Mouse (Mus musculus): ENCODE measurements at regions not wholly inside any gene's neighbourhood (a gene's known extent, or its start where the extent isn't known, plus 50 kb on each side); places are given as distances from the start of the nearest gene placed in this dataset.

DNA sequence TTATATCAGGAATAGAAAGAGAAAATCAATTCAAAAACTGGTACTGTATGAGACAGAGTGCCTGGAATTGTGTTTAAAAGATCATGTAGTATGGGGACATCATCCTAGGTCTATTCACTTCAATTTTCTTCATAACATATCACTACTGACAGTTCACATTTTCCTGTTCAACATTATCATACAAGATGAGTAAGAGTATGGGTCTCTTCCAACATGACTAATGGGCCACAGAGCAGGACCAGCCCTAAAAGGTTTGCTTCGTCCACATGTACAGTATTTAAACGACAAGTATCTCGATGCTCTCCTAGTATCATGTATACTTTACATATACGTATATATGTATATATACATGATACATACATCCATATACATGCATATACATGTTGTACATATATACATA, 164.8 kb upstream of the Atp1b1 start:
- DNase-seq = no peak

DNA sequence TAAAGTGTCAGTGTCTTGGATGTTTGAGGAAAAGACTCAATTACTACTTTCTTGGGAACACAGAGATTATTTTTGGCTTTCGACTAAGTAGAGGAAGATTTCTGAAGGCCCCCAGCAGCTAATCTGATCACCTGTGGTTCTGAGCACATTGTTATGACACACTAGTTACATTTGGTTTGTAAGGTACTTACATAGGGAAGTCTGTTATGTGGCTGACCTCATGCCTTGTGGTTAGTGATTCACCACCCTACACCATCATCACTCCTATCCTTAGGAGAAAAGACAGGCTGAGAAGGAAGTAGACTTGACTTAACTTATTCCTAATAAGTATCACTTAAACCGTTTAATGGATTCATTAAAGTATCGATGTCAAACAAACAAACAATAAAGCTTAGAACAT, 164.3 kb upstream of the Atp1b1 start:
- DNase-seq = no peak

DNA sequence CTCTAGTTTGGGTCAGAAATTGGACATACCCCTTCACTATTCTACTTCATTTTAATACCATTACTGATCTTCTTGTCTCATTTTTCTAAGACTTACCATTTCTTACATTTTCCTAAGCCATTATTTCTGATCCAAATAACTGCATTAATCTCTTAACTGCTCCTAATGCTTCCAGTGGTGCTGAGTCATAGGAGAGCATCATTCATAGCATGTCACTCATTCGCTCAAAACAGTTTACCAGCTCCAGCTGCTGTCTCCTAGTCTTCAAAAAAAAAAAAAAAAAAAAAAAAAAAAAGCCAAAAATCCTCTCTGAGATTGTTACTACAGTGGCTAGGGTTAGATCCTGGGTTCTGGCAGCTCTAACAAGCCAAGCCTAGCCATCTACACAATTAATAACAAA, 162.0 kb upstream of the Atp1b1 start:
- DNase-seq = no peak

DNA sequence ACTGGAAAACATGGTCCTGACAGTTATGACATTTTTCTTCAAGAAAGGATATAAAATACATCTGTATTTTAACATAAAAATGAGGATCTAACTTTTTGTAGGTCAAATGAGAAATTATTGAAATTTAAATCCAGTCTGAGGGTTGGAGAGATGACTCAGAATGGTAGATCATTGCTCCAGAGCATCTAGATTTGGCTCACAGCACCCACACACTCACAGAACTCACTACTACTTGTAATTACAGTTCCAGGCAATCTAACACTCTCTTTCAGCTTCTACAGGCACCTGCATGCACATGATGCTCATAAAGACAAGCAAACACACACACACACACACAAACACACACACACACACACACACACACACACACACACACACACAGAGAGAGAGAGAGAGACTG, 159.7 kb upstream of the Atp1b1 start:
- no peak for DNase-seq

DNA sequence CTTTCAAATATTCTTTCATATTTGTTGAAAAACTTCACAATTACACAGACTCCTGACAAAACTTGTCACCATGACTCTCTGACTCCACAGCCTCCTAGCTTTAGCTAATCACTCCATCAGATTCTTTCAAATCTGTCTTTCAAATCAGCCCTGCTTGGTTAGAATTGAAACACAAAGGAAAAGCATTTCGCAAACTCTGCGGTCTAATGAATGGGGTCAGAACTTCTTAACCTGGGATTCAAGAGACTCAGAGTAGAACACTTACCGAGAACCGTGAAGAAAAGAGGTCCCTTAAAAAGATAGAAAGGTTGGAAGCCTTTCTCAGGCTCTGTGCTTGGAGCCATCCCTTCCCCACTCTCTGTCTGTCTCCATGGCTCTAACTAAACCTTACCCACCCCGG, 148.9 kb upstream of the Atp1b1 start:
- no peak for DNase-seq

DNA sequence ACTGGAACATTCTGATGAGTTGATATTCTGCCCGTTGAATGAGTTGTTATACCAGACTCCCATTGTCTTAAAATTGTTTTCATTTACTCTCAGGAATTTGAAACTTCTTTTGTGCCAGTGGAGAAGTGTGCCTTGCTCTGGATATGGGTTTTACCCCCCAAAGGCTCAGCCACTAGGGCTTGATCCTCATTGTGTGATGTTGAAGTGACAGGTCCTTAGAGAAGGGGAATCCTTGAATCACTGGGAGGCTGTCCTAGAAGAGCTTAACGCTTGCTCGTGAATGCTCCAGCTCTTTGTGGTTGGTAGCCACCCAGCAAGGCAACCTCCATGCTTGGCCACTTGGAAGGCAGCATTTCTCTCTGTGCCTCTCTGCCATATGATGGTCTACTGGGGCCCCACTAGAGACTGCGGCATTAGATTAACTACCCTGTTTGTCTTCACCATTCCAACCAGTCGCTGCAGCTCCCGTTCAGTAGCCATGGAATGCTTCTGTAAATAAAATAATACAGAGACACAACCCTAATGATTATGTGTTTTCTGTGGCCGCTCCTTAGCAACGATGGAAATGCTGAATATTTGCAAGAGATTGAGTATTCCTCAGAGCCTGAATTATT, 148.1 kb upstream of the Atp1b1 start:
- no peak for DNase-seq

DNA sequence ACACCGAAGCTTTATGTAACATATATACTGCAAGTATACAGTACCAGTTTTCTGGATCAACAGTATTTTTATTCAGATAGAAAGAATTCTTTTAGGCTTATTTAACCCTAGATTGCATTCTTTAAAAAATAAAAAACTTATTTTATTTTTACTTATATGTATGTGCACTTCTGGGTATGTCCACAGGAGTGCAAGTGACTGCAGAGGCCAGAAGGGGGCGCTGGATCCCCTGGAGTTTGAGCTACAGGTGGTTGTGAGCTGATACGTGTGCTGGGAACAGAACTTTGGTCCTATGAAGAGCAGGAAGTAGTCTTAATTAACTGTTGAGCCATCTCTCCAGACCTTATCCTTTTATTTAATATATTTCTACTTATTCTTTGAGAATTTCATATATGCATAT, 145.3 kb upstream of the Atp1b1 start:
- DNase-seq = no peak

DNA sequence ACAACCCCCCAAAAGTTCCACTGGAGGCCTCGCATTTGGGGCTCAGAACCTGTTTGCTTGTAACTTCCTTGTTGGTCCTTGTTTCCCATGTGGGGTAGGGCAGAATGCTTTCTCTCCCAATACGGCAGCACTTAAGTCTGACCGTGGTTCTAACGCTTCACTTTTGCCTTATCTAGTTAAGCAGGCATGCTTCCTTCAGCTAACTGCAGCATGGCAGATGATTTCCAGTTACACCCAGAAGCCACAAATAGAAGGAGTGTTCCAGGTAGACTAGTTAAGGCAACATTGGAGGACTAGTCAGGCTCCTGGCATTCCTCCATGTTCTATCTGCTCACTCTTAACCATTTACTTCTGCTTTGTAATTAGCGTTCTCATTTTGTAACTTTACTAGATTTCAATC, 144.4 kb upstream of the Atp1b1 start:
- DNase-seq = no peak

DNA sequence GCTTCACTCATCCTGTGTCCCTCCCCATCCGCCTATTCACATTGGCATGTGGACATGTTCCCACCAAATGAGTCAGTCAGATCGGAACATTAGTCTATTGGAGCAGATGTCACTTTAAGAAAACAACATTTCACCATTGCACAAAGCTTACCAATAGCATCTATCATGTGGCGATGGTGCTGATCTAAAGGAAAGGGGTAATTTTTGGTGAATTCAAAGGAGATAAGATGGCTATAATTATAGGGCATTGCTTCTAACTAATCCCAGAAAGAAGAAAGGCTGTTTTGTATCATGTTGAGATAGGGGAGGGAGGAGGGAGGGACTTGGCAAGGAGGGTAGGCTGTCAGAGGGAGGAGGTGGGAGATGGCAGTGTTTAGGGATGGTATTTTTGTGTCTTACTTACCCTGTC, 132.1 kb upstream of the Atp1b1 start:
- DNase-seq = no peak

DNA sequence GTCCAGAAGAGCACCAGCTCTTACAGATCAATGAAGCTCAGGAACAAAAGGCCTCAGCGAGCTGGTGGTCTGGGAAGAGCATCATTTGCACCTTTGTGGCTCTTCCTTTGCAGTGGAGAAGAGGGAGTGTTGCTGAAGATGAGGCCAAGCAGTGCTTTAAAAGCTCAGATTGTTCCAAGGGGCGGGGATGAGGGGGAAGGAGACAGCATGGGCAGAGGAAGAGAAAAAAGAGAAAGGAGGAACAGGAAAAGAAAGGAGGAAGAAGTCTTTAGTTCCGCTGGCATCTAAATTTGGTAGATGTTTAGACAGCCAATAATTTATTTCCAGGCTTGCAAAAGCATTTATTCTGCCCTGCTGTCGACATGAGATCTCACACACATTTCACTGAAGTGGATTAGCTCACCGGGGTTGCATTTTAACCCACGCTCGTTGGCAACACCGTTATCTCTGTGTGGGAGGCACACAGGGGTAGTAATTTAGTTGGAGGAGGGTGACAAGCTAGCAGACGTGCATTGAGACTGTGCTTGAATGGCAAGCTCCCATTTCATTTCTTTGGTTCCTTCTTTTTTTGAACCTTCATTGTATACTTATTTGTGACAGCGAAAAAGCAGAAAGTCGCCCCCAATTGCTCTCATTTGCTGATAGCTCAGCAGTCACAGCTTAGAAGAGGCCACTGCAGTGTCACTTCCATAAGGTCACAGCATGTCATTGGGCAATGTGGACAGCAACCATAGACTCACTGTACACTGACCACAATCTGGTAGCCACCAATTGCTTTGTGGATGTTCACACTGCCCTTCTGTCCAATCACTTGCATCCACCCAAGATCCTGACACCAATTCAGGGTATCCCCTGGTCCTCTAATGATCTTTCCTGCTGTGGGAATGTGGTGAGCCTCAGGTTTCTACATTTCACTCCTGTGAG, 128.2 kb upstream of the Atp1b1 start:
- no peak for DNase-seq

DNA sequence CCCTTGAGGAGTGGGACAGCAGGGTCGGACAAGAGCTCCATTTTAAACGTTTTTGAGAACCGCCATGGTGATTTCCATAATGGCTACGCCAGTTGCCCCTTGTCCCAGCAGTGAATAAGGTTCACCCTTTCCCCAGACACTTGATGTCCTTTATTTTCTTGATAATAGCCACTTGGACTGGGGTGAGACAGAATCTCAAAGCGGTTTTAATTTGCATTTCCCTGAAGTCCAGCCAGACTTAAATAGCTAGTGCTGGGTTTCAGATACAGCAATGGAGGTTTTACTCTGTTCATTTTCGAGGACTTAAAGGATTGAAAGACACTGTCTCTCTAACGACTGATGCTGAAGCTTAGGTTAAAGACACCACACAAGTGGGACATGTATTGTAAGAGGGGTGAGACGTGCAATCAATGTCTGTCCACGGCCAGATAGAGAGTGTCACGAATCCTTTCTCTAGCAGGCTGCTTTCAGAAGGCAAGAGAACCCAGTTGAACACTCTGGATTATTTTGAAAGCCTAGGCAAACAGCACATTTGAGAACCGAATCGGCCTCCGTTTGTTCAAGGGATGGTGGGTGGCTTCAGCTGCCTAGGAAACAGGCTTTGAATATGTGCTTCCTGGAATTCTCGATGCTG, 118.8 kb upstream of the Atp1b1 start:
- DNase-seq = no peak

DNA sequence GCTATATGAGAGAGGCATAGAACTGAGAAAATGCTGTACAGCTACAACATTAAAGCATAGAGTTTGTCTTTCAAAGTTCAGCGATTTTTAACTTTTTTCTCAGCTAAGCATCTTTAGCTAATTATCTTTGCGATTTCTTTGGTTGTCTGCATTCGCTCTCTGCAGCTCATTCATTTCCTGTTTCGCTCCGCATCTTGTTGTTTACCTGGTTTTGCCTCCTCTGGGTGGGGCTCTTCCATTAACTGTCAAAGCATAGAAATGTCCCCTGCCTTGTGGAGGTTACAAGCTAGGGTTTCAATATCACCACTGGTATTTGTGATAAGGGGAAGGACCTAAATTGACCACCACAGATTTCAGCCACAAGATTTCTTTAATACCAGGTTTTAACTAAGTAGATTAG, 115.5 kb upstream of the Atp1b1 start:
- DNase-seq = no peak

DNA sequence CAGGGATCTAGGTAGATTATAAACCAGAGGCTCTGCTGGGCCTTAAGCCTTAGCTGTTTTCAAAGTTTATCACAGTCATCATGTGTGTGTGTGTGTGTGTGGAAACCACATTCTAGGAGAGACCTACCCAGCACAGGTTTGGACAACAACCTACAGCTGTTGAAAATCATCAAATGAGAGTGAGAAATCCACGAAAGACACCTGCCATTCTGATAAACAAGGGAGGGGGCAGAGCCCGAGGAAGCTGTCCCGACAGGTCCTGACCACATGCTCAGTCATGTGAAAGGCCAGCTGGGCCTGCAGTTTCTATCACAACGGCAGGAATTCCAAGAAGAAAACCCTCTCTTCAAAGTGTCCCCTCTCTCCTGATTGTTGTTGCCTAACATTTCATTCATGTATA, 114.0 kb upstream of the Atp1b1 start:
- no peak for DNase-seq

DNA sequence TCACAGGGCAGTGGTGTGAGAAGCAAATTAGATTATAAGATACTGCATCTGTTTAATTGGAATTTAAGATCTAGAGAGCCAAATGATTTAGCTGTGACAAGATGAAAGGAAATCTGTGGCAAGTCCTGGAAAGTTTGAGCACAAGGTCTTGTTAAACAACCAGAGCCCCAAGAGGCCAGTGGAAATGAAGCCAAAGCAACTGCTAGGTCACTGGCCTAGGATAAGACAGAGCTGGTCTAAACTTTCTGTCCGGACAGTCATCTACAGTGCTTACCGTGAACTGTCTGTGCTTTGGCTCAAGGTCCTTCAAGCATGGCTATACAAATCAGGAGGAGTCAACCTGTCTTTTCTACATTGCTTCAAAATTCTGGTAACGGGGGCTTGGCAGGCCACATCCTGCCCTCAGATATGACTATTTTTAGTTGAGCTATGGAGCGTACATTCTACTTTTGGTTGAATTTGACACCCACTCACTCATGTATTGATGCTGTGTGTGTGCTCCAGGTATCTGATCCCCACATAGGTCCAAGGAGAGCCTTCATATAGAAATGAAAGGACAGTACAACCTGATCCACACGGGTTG, 113.4 kb upstream of the Atp1b1 start:
- no peak for DNase-seq

DNA sequence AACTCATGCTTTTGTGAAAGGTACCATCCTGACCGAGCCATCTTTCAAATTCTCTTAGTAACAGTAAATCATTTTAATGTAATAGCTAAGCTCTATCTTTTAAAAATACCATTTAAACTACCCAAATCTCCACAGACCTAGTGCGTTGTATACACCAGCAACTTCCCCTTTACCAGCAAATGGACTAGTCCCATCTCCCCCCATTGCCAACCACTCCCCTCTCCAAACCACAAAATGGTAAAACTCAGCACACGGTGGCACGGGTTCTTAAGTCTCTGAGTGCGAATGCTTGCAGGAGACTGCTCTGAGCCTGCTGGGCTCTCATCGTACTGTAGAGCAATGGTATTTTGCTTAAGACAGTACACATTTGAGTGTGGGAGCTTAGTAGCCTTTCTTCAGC, 106.7 kb upstream of the Atp1b1 start:
- no peak for DNase-seq

DNA sequence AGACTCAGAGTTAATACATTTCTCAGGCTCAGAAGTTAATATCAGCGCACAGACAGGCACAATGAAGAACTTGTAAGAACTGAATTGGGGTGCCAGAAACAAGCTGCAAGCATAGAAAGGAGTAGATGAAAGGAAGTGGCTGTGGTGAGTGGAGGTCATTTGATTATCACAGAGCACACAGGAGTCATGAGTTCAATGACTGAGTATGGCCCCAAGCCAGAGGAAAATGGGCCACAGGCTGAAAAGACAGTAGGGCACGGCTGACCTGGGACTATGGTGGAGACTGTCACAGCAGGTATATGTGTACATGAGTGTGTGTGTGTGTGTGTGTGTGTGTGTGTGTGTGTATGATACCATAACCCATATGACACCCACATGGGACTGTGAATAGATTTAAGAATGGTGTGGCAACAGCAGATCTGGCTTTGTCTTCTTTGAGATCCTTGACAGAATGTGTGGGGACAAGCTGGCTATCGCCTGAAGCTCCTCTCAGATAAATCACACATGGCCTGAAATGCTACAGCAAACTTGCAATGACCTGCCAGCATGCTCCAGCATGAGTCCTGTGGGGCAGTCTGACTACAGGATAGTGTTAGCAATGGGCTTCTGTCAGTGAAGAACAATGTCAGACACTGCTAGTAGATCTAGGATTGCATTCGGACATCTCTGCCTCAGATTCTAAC, 101.5 kb upstream of the Atp1b1 start:
- no peak for DNase-seq

DNA sequence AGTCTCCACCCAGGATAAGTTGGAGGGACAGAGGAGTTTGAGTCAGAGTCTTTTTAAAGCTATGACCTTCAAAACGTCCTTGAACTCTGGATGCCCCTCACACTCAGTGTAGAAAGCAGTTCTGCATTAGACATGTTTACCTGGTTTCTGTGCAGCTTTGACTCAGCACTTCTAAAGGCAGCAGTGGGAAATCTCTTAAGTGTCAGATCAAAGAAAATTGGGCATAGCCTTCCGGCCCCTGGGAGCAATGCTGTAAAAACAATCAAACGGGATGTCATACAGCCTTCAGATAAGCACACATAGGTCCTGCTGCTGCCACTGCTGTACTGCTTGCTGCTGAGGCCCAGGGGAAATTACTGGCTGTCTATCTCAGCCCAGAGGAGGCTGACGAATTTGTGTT, 94.5 kb upstream of the Atp1b1 start:
- no peak for DNase-seq

DNA sequence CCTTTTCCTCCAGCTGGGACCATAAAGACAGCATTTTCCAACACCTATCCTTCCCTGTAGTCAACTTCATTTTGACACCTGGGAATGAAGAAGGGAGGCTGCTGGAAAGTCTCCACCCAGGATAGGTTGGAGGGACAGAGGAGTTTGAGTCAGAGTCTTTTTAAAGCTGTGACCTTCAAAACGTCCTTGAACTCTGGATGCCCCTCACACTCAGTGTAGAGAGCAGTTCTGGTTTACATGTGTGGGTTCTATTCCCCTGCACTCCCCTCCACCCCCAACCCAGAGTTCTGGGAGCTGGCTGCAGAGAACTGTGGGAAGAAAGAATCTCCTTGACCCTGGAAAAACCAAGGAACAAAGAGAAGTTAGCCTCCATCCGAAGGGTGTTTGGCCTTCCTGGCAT, 92.9 kb upstream of the Atp1b1 start:
- DNase-seq = no peak

DNA sequence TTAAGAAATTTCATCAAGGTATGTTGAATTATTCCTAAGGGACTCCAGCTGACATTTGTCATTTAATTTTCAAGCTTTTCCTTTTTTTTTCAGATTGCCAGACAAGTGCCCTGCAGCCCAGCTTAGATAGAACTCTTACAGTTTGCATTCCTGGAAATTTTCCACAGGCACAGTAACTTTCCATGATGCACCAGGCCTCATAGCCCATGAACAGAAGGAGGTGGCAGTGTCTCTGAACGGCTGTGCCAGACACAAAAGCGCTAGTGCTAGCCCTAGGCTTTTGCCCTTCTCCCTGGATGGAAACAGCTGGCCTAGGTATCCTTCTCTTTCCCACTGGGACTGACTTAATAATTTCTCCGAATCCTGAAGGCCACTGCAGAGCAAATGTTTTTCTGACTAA, 92.4 kb upstream of the Atp1b1 start:
- peak; percentile 36 to 52 for DNase-seq

DNA sequence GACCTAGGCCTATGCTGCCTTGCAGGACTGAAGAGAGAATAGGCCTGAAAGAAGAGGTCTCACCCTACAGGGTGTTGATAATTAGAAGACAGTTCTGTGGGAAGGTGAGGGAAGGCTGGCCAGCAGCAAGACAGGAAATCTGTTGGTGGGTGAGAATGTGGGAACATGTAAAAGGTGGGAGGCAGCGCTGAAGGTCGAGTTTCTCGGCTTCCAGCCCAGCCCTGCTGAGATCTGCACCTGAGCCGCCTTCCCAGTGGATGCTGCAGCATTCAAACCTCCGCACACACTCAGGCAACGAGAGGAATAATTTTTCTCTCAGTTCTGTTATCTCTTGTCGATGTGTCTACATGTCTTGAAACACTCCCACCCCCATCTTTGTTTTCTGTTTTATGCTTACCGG, 89.9 kb upstream of the Atp1b1 start:
- no peak for DNase-seq

DNA sequence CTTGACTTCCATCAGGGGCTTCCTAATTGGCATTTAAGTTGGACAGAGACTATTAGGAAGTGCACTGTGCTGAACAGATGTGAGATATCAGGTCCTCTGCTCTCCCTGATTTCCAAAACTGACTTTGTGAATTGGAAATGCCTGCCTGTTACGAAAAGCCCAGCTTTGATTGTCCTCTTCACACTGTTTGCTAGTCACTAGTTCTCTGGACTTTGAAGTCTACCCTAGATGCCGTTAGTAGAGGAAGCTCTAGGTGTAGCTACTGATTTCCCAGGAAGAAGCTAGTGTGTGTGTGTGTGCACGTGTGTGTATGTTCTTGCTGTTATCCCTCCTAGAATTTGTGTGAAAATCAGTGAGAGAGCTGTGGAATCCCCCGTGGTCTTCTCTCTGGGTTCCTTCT, 87.7 kb upstream of the Atp1b1 start:
- DNase-seq = no peak

DNA sequence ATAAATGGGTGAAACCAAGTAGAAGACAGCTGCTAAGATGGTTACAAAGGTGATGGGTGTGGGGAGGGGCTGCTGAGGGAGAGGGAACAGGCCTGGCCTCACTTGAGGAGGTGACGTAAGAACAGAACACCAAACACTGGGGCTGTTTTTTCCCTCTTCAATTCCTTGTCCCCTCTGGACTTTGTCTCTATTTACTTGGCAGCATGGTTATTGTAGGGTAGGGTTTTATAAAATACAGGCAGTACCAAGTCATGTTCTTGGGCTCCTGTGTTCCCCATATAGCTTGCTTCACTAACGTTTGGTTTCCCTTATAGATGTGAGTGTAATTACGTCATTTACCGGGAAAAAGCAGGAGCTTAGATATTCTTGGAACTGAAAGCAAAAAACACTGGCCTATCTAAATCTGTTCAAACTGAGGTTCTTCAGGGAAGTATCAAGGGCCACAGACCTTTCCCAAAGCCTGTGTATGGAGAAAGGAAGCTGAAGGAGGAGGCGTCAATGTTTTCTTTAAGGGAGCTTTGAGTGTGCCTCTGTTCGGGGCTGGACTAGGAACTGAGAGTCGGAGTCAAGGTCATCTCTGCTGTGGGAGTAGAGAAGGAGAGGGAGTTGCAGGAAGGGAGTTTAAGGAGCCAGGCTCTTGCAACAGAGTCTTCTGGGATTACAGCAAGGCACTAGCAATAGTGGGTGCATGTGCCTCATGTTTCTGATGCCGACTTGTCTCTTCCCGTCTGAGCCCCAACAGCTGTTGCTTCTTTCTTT, 85.1 kb upstream of the Atp1b1 start:
- DNase-seq = no peak
